Mouse (Mus musculus): ENCODE results near the gene Epha2. TPM values are rescaled to one million over a fixed set of nuclear protein-coding genes. Genes with fewer than 3 reads are reported as not detected.

The Epha2 gene
- polyA plus RNA-seq (2012; rRNA removed) = 1.3 and 1.5 TPM in 2 replicates

DNA sequence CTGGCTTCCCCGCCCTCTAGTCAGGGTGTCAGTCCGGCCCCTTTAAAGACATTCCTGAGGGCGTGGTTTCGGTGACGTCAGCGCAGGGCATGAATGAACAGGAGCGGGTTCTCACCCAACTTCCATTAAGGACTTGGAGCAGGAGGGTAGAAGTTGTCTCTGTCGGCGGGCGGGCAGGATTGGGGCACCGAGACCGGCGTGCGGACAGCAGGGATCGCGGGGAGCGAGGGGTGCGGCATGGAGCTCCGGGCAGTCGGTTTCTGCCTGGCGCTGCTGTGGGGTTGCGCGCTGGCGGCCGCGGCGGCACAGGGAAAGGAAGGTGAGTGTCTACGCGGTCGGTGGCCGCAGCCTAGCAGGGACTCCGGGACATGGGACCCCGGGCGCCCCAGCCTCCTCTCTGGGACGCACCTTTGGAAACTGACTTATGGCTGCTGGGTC lies at the start of gene Epha2:
Epha2 (plus strand) TSS at position 125 of the 438 bp plus-strand sequence.

DNA sequence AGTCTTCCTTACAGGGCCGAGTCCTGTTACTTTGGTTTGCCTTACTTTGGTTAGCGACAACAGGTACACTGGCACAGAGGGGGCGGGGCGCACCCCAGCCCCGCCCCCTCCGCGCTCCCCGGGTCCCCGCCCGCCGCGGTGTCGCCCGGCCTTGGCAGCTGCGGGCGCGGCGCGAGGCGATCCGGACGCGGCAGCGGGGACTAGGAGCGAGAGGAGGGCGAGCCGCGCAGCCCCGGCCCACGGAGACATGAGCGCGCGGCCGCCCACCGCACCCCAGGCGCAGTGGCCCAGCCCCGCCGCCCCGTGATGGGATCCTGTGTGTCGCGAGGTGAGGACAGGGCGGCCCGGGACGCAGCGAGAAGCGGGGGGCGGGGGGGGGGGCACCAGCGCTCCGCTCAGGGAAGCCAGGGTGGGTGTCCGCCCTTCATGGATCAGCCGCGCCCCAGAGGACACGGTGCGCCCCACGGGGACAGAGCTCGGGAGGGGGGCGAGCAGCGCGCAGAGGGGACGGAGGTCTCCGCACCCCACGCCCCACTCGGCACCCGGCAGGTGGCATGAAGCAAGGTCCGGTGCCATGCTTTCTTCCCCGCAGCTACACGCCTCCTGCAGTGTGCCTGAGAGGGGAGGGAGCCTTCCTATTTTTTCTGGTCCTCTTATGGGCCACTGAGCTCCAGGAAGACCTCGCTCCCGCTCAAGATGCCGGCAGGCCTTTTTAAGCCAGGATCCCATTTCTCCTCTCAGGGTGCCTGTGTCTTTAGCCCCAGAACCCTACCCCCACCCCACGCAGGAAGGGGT lies 67.2 kb downstream of the Epha2 start, which contains the start of gene Fam131c:
Fam131c (plus strand) TSS at position 224 of the 795 bp plus-strand sequence.

Other genes starting within 250 kb of the Epha2 start
- gene Crocc, start 240.7 kb upstream of the Epha2 start, polyA plus RNA-seq (2012; rRNA removed) = 1.8 and 2.0 TPM in 2 replicates
- gene Necap2, start 222.9 kb upstream of the Epha2 start, polyA plus RNA-seq (2012; rRNA removed) = 51.4 and 61.7 TPM in 2 replicates
- not detected in 2 replicates for gene Spata21, start 212.9 kb upstream of the Epha2 start, polyA plus RNA-seq (2012; rRNA removed)
- 12.1 and 14.6 TPM in 2 replicates for gene Szrd1, start 161.5 kb upstream of the Epha2 start, polyA plus RNA-seq (2012; rRNA removed)
- 6.7 and 9.1 TPM in 2 replicates for gene Fbxo42, start 153.3 kb upstream of the Epha2 start, polyA plus RNA-seq (2012; rRNA removed)
- gene Rsg1, start 87.3 kb upstream of the Epha2 start, polyA plus RNA-seq (2012; rRNA removed) = 0.76 and 0.78 TPM in 2 replicates
- 0.84 and 0.97 TPM in 2 replicates for gene Arhgef19, start 61.7 kb upstream of the Epha2 start, polyA plus RNA-seq (2012; rRNA removed)
- gene Fam131c, start 67.0 kb downstream of the Epha2 start, polyA plus RNA-seq (2012; rRNA removed) = 0.02 and 0.07 TPM in 2 replicates
- gene Clcnka, start 97.5 kb downstream of the Epha2 start, polyA plus RNA-seq (2012; rRNA removed) = 0.01 TPM in 1 of 2 replicates, not detected in the other
- gene Clcnkb, start 114.8 kb downstream of the Epha2 start, polyA plus RNA-seq (2012; rRNA removed) = not detected in 2 replicates
- gene Hspb7, start 119.5 kb downstream of the Epha2 start, polyA plus RNA-seq (2012; rRNA removed) = 0.05 and 0.17 TPM in 2 replicates
- gene Srarp, start 134.9 kb downstream of the Epha2 start, polyA plus RNA-seq (2012; rRNA removed) = not detected in 2 replicates
- gene Zbtb17, start 143.4 kb downstream of the Epha2 start, polyA plus RNA-seq (2012; rRNA removed) = 8.0 and 8.6 TPM in 2 replicates
- 3.2 and 4.0 TPM in 2 replicates for gene Spen, start 237.4 kb downstream of the Epha2 start, polyA plus RNA-seq (2012; rRNA removed)

Measured in liver, embryonic 14 days (tissue).